Mouse (Mus musculus) ES-E14 (cell line): ENCODE results near the gene Trpm3. TPM values are rescaled to one million over a fixed set of nuclear protein-coding genes. Genes with fewer than 3 reads are reported as not detected.

Experiments used
- DNase-seq: peaks from one replicate; pipeline ENCODE4 v3.0.0-alpha.2; 2013; ENCODE audit warnings: low read depth, low spot score
- H3K27ac ChIP-seq: 2 replicates; pipeline ENCODE4 v1.5.1; 2012; ENCODE audit warnings: low read depth, mild to moderate bottlenecking, low read length, moderate library complexity, mixed read lengths; ENCODE audit not compliant: poor library complexity, insufficient read depth, severe bottlenecking
- H3K36me3 ChIP-seq: 2 replicates; pipeline ENCODE4 v1.6.1; 2012; ENCODE audit warnings: mild to moderate bottlenecking, low read length, moderate library complexity, mixed read lengths; ENCODE audit not compliant: control insufficient read depth, poor library complexity, insufficient read depth, severe bottlenecking
- H3K4me1 ChIP-seq, 2 experiments: fragments of 150-350 bp in 1 of 2; sonication (generic) in 1 of 2; 2 replicates each; pipeline ENCODE4 v1.6.1; 2012; ENCODE audit warnings: low read length in 2 of 2, mild to moderate bottlenecking in 1 of 2, mixed read lengths in 1 of 2; ENCODE audit not compliant: control insufficient read depth in 2 of 2, insufficient read depth in 2 of 2, poor library complexity in 1 of 2
- H3K4me3 ChIP-seq, 2 experiments: fragments of 150-350 bp in 1 of 2; sonication (generic) in 1 of 2; 2 replicates each; pipeline ENCODE4 v1.5.1; 2012; ENCODE audit warnings: low read length in 2 of 2, low read depth in 1 of 2, mild to moderate bottlenecking in 1 of 2, mixed read lengths in 1 of 2; ENCODE audit not compliant: insufficient read depth in 1 of 2, poor library complexity in 1 of 2, severe bottlenecking in 1 of 2
- H3K9ac ChIP-seq: 2 replicates; pipeline ENCODE4 v1.6.1; 2012; ENCODE audit warnings: low read depth, mild to moderate bottlenecking, low read length, mixed read lengths; ENCODE audit not compliant: poor library complexity, insufficient read depth, severe bottlenecking
- H3K9me3 ChIP-seq: fragments of 150-350 bp; sonication (generic); 2 replicates; pipeline ENCODE4 v1.6.1; 2012; ENCODE audit warnings: low read depth, mild to moderate bottlenecking, low read length; ENCODE audit not compliant: control insufficient read depth, insufficient read depth
- CHD2 ChIP-seq: IDR thresholded peaks from 2 replicates; pipeline ENCODE4 v1.6.1; 2014; ENCODE audit warnings: mild to moderate bottlenecking, low read depth, low read length, inconsistent platforms
- HCFC1 ChIP-seq: IDR thresholded peaks from 2 replicates; pipeline ENCODE4 v1.6.1; 2012; ENCODE audit warnings: low read length, inconsistent platforms, borderline replicate concordance; ENCODE audit not compliant: insufficient read depth
- MAFK ChIP-seq: IDR thresholded peaks from 2 replicates; pipeline ENCODE4 v1.6.1; 2014; ENCODE audit warnings: mild to moderate bottlenecking, low read depth, low read length, inconsistent platforms; ENCODE audit not compliant: insufficient read depth
- ZC3H11A ChIP-seq: IDR thresholded peaks from 2 replicates; pipeline ENCODE4 v1.6.1; 2012; ENCODE audit warnings: low read depth, mild to moderate bottlenecking, inconsistent platforms, low read length, borderline replicate concordance
- ZNF384 ChIP-seq: IDR thresholded peaks from 2 replicates; pipeline ENCODE4 v1.6.1; 2012; ENCODE audit warnings: low read depth, low read length, inconsistent platforms
- in situ Hi-C, 2 experiments: fragments of 600-800 bp; cut with MboI; formaldehyde crosslinking; loops; one replicate each; pipeline ENCODE4 v1.15.1; 2025; ENCODE audit warnings: low sequenced_read_pairs in 2 of 2, inconsistent platforms in 1 of 2; ENCODE audit not compliant: unreplicated experiment in 2 of 2
- total RNA-seq: library from RNA; depleted of rRNA; stranded (reverse); fragments of 300-350 nt; gene quantifications from 2 replicates; pipeline ENCODE4 v1.2.3, GENCODE M21; 2012

Gene Trpm3
- total RNA-seq, 1 experiment, result 0.22 TPM

GRCm38 (mm10) chr19:22883154-22883553, 744.3 kb downstream of the Trpm3 start:
- no peak for TF ChIP-seq ZC3H11A
- TF ChIP-seq HCFC1, result no peak
- no peak for TF ChIP-seq MAFK
- no peak for TF ChIP-seq ZNF384
- no peak for TF ChIP-seq CHD2
- in situ Hi-C loops, result loop anchor here (10.0 to 25.0 kb wide), 4 partner anchors 321 to 546 kb away; no protein-coding TSS in a partner anchor
- H3K4me1 ChIP-seq, result no peaks in the 10 kb centered on the region
- no peaks in the 10 kb centered on the region for H3K9me3 ChIP-seq
- H3K4me3 ChIP-seq, result no peak overlapping the region
- H3K27ac ChIP-seq, result no peak overlapping the region
- DNase-seq, result no peak
- no peaks in the 10 kb centered on the region for H3K36me3 ChIP-seq
- no peak overlapping the region for H3K9ac ChIP-seq

GRCm38 (mm10) chr19:22883744-22884317, 745.0 kb downstream of the Trpm3 start:
- no peaks in the 10 kb centered on the region for H3K4me1 ChIP-seq
- no peak overlapping the region for H3K27ac ChIP-seq
- no peaks in the 10 kb centered on the region for H3K36me3 ChIP-seq
- H3K9ac ChIP-seq, result no peak overlapping the region
- no peaks in the 10 kb centered on the region for H3K9me3 ChIP-seq
- no peak overlapping the region for H3K4me3 ChIP-seq
- peak; percentile 33 for DNase-seq
- peak; percentile 92 for TF ChIP-seq ZC3H11A
- no peak for TF ChIP-seq ZNF384
- in situ Hi-C loops, result loop anchor here (10.0 to 25.0 kb wide), 4 partner anchors 322 to 547 kb away; no protein-coding TSS in a partner anchor

- Histone ChIP-seq H3K4me1 (no peaks in the 10 kb centered on the region), H3K9me3 (no peaks in the 10 kb centered on the region), H3K27ac (no peak overlapping the region), H3K4me3 (no peak overlapping the region), H3K36me3 (no peaks in the 10 kb centered on the region), H3K9ac (no peak overlapping the region)
- TF ChIP-seq ZC3H11A (no peak), CHD2 (no peak), MAFK (no peak), HCFC1 (no peak), ZNF384 (no peak)
- DNase-seq, result no peak
- in situ Hi-C loops, result loop anchor here (10.0 to 25.0 kb wide), 4 partner anchors 322 to 547 kb away; no protein-coding TSS in a partner anchor
Observed at GRCm38 (mm10) chr19:22884357-22884756, 745.5 kb downstream of the Trpm3 start.

GRCm38 (mm10) chr19:22885051-22885450, 746.2 kb downstream of the Trpm3 start:
- H3K4me1 ChIP-seq, result no peaks in the 10 kb centered on the region
- no peak overlapping the region for H3K4me3 ChIP-seq
- DNase-seq, result no peak
- no peaks in the 10 kb centered on the region for H3K36me3 ChIP-seq
- no peaks in the 10 kb centered on the region for H3K9me3 ChIP-seq
- H3K27ac ChIP-seq, result no peak overlapping the region
- TF ChIP-seq ZC3H11A (no peak), ZNF384 (no peak), CHD2 (no peak), HCFC1 (no peak), MAFK (no peak)
- in situ Hi-C loops, result loop anchor here (10.0 to 25.0 kb wide), 4 partner anchors 323 to 548 kb away; no protein-coding TSS in a partner anchor
- H3K9ac ChIP-seq, result no peak overlapping the region
